Mouse (Mus musculus) splenic B cell, adult 2 months (primary cell): Measurements from ENCODE around the gene Aaas.
A peak's percentile ranks its signal among the peaks of the same experiment; 100 is the strongest.

Experiments used
- DNase-seq: peaks from one replicate; pipeline ENCODE4 v3.0.0-alpha.2; 2011; ENCODE audit warnings: low read depth, low spot score
- H3K27me3 ChIP-seq: 2 replicates; pipeline ENCODE4 v1.6.1; 2012; ENCODE audit warnings: mild to moderate bottlenecking, low read length, moderate library complexity, mixed read lengths; ENCODE audit not compliant: control insufficient read depth, poor library complexity, insufficient read depth, severe bottlenecking
- H3K36me3 ChIP-seq: 2 replicates; pipeline ENCODE4 v1.6.1; 2012; ENCODE audit warnings: mild to moderate bottlenecking, low read length, moderate library complexity, mixed read lengths; ENCODE audit not compliant: control insufficient read depth, poor library complexity, insufficient read depth, severe bottlenecking

Aaas gene

GRCm38 (mm10) chr15:102350138-102350941 lies at the start of gene Aaas:
TSS of gene Aaas (minus strand) at chr15:102350771.
- no peaks in the 10 kb centered on the region for H3K27me3 ChIP-seq
- H3K36me3 ChIP-seq, result peaks cover 2% of the 10 kb centered on the region
- peak; percentile 96 for DNase-seq

- H3K27me3 ChIP-seq, result no peaks in the 10 kb centered on the region
- H3K36me3 ChIP-seq, result no peaks in the 10 kb centered on the region
- DNase-seq, result peak; percentile 61
Observed at GRCm38 (mm10) chr15:102399229-102400221, 49.0 kb upstream of the Aaas start.

GRCm38 (mm10) chr15:102398629-102399028 lies 48.1 kb upstream of the Aaas start:
- Histone ChIP-seq H3K27me3 (no peaks in the 10 kb centered on the region), H3K36me3 (no peaks in the 10 kb centered on the region)
- no peak for DNase-seq

GRCm38 (mm10) chr15:102395061-102395460 lies 44.5 kb upstream of the Aaas start:
- no peak for DNase-seq

GRCm38 (mm10) chr15:102393584-102394014 lies 43.0 kb upstream of the Aaas start:
- Histone ChIP-seq H3K27me3 (no peaks in the 10 kb centered on the region), H3K36me3 (no peaks in the 10 kb centered on the region)
- peak; percentile 55 for DNase-seq

More at GRCm38 (mm10) chr15:102395061-102395460, 44.5 kb upstream of the Aaas start:
- Histone ChIP-seq H3K27me3 (no peaks in the 10 kb centered on the region), H3K36me3 (no peaks in the 10 kb centered on the region)

GRCm38 (mm10) chr15:102392520-102392919 lies 41.9 kb upstream of the Aaas start:
- no peak for DNase-seq
- Histone ChIP-seq H3K27me3 (no peaks in the 10 kb centered on the region), H3K36me3 (no peaks in the 10 kb centered on the region)

- Histone ChIP-seq H3K36me3 (no peaks in the 10 kb centered on the region), H3K27me3 (no peaks in the 10 kb centered on the region)
- no peak for DNase-seq
Observed at GRCm38 (mm10) chr15:102388942-102389341, 38.4 kb upstream of the Aaas start.

DNA sequence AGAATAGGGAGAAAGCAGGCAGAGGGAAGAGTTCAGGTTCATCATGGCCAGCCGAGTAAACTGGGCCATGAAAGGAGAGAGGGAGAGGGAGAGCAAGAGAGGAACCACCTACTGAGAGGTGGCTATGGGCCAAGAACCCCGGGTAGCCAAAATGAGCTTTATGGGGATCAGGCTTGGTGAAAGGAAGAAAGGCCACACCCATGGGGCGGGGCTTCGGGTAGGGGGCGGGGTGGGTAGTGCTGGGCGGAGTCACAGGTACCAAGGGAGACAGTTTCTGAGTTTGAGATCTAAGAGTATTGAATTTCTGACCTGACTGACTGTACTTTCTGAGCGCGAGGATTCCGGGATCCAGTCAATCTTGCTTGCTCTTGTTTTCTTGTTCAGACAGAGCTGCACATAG lies 36.1 kb upstream of the Aaas start:
- no peaks in the 10 kb centered on the region for H3K36me3 ChIP-seq
- no peaks in the 10 kb centered on the region for H3K27me3 ChIP-seq
- peak; percentile 37 for DNase-seq

- Histone ChIP-seq H3K27me3 (no peaks in the 10 kb centered on the region), H3K36me3 (no peaks in the 10 kb centered on the region)
- no peak for DNase-seq
Observed at GRCm38 (mm10) chr15:102383671-102384070, 33.1 kb upstream of the Aaas start.

DNA sequence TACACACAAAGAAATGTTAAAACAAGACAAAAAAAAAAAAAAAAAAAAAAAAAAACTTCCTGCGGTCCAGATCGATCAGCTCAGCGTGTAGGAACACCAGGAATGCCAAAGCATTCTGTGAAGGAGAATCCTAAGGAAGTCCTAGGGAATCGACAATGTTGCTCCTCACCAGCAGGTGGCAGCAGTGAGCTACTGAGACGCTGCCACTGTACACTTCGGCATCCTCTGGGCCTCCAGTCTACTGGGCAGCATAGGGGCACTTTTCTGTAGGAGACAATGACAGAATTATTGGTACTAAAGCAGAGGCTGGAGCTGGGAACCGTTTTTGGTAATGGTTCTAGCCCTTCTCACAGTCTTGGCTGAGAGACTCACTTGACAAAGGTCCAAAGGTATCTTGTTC lies 31.0 kb upstream of the Aaas start:
- DNase-seq, result peak; percentile 83
- Histone ChIP-seq H3K27me3 (no peaks in the 10 kb centered on the region), H3K36me3 (no peaks in the 10 kb centered on the region)

GRCm38 (mm10) chr15:102377810-102378262 lies 27.3 kb upstream of the Aaas start:
- Histone ChIP-seq H3K36me3 (no peaks in the 10 kb centered on the region), H3K27me3 (no peaks in the 10 kb centered on the region; the same call in 1 of the 2 replicates)
- DNase-seq, result no peak

- H3K36me3 ChIP-seq, result no peaks in the 10 kb centered on the region
- H3K27me3 ChIP-seq, result no peaks in the 10 kb centered on the region; the same call in 1 of the 2 replicates
- DNase-seq, result peak; percentile 87
Observed at GRCm38 (mm10) chr15:102377163-102377543, 26.6 kb upstream of the Aaas start.

DNA sequence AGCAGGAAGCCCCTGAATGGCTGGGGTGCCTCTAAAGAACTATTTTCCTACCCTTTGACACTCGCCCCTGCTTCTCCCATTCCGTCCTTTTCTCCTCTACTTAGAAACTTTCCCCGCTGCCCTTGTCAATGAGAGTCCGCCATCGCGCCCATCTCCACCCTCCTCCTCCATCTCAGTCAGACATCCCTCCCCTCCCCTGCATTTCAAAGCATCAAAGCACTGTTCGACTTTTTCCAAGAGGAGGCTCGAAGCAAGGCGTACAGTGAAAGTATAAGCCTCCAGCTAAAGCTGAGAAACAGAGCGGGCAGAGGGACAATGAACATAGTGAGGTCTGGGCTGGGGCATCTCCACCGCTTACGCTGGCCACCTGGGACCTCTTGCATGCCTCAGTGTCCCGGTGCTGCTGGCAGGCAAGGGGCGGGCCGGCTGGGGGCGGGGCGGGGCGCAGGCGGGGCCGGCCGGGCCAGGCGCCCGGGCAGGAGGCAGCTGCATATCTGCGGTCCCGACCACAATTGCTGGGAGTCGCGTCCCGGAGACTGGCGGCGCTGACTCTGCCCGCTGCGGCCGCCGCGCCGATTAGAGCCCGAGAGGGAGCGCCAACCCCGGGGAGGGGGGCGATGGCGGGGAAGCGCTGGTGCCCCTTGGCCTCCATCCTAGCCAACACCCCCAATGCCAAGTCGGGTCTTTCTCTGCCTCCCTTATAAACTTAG lies 26.0 kb upstream of the Aaas start:
- H3K36me3 ChIP-seq, result no peaks in the 10 kb centered on the region
- H3K27me3 ChIP-seq, result no peaks in the 10 kb centered on the region; the same call in 1 of the 2 replicates
- DNase-seq, result peak; percentile 45

GRCm38 (mm10) chr15:102370727-102371126 lies 20.2 kb upstream of the Aaas start:
- Histone ChIP-seq H3K36me3 (no peaks in the 10 kb centered on the region), H3K27me3 (no peaks in the 10 kb centered on the region; the same call in 1 of the 2 replicates)
- DNase-seq, result no peak
